Mouse (Mus musculus): Measurements from ENCODE around the gene Poc5. TPM values are rescaled to one million over a fixed set of nuclear protein-coding genes. Genes with fewer than 3 reads are reported as not detected.

Poc5 gene
- polyA plus RNA-seq, 1 experiment from 2014 or later = 14.9 TPM

DNA sequence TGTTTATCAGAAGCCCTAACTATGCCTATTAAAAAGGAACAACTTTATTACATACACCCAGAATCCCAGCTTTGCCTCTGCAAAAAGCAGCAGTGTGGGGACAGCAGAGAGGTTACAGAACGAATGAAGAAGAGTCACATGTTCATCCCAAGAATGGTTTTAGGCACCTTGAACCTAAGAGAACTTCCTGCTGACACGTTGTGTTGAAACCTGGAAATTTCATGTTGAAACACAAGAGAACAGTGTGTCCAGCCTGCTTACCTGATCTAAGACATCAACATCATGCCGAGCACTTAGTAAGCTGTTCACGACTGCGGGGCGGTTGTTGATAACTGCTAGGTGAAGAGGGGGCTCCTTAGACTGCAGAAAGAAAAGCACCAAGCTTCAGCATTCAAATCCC is 44.9 kb downstream of the Poc5 start:
- Histone ChIP-seq H3K4me1 (peaks cover 23% of the 10 kb centered on the region), H3K36me3 (no peaks in the 10 kb centered on the region), H3K9ac (no peak overlapping the region), H3K27me3 (no peaks in the 10 kb centered on the region), H3K4me2 (no peak overlapping the region), H3K9me3 (no peaks in the 10 kb centered on the region), H3K4me3 (no peak overlapping the region), H3K27ac (no peak overlapping the region)
- 88% methylated on average over 6 of the region's 6 CpGs for WGBS
- ATAC-seq (ENCODE audit: insufficient number of reproducible peaks, insufficient read depth, low FRiP score, low TSS enrichment, low read depth) = no peak

- H3K4me3 ChIP-seq = no peak overlapping the region
- no peak overlapping the region for H3K27ac ChIP-seq
- H3K9me3 ChIP-seq = no peaks in the 10 kb centered on the region
- H3K4me2 ChIP-seq = no peak overlapping the region
- no peak for ATAC-seq (ENCODE audit: insufficient number of reproducible peaks, insufficient read depth, low FRiP score, low TSS enrichment, low read depth)
- no peaks in the 10 kb centered on the region for H3K36me3 ChIP-seq
- peaks cover 23% of the 10 kb centered on the region for H3K4me1 ChIP-seq
- 67% methylated on average over 11 of the region's 11 CpGs for WGBS
- H3K9ac ChIP-seq = no peak overlapping the region
- H3K27me3 ChIP-seq = no peaks in the 10 kb centered on the region
Measured at GRCm38 (mm10) chr13:96433648-96434190, 45.6 kb downstream of the Poc5 start.

GRCm38 (mm10) chr13:96434899-96435331 is 46.8 kb downstream of the Poc5 start:
- H3K9ac ChIP-seq = no peak overlapping the region
- no peaks in the 10 kb centered on the region for H3K27me3 ChIP-seq
- peaks cover 23% of the 10 kb centered on the region for H3K4me1 ChIP-seq
- H3K4me2 ChIP-seq = no peak overlapping the region; the same call in 1 of the 2 replicates
- 40% methylated on average over 5 of the region's 5 CpGs for WGBS
- no peak overlapping the region for H3K4me3 ChIP-seq
- H3K27ac ChIP-seq = peak overlapping the region; percentile 62
- ATAC-seq (ENCODE audit: insufficient number of reproducible peaks, insufficient read depth, low FRiP score, low TSS enrichment, low read depth) = peak; percentile 48
- no peaks in the 10 kb centered on the region for H3K36me3 ChIP-seq
- H3K9me3 ChIP-seq = no peaks in the 10 kb centered on the region

GRCm38 (mm10) chr13:96435793-96436192 is 47.7 kb downstream of the Poc5 start:
- Histone ChIP-seq H3K9ac (no peak overlapping the region), H3K4me1 (peaks cover 23% of the 10 kb centered on the region), H3K4me3 (no peak overlapping the region), H3K9me3 (no peaks in the 10 kb centered on the region), H3K27me3 (no peaks in the 10 kb centered on the region), H3K4me2 (peak overlapping the region; percentile 29), H3K36me3 (no peaks in the 10 kb centered on the region), H3K27ac (no peak overlapping the region)
- WGBS = 21% methylated on average over 12 of the region's 13 CpGs
- ATAC-seq (ENCODE audit: insufficient number of reproducible peaks, insufficient read depth, low FRiP score, low TSS enrichment, low read depth) = no peak

DNA sequence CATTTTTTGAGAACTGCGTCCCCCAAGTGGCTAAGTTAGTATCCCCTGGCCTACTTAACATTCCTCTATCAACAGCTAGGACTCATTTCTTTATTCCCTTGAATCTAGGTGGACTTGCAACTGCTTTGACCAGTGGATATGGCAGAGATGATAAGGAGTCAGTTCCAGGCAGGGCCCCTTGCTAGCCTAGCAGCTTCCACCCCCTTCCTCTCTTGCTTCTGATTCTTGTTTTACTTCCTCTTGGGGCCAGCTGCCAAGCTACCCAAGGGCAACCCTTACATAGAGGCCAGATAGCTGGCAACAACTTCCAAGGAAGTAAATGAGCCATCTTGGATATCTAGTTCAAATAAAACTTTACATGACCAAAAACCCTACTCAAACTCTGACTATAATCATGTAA is 48.8 kb downstream of the Poc5 start:
- no peak overlapping the region for H3K9ac ChIP-seq
- no peaks in the 10 kb centered on the region for H3K9me3 ChIP-seq
- H3K27ac ChIP-seq = no peak overlapping the region
- 86% methylated on average over 1 of the region's 1 CpGs for WGBS
- H3K27me3 ChIP-seq = no peaks in the 10 kb centered on the region
- H3K36me3 ChIP-seq = no peaks in the 10 kb centered on the region
- no peak for ATAC-seq (ENCODE audit: insufficient number of reproducible peaks, insufficient read depth, low FRiP score, low TSS enrichment, low read depth)
- H3K4me2 ChIP-seq = no peak overlapping the region
- H3K4me1 ChIP-seq = peaks cover 23% of the 10 kb centered on the region
- H3K4me3 ChIP-seq = no peak overlapping the region

GRCm38 (mm10) chr13:96440436-96440835 is 52.3 kb downstream of the Poc5 start:
- no peak for ATAC-seq (ENCODE audit: insufficient number of reproducible peaks, insufficient read depth, low FRiP score, low TSS enrichment, low read depth)
- Histone ChIP-seq H3K27me3 (no peaks in the 10 kb centered on the region), H3K4me1 (peaks cover 7% of the 10 kb centered on the region; the same call in 1 of the 2 replicates), H3K4me3 (no peak overlapping the region), H3K27ac (no peak overlapping the region), H3K4me2 (no peak overlapping the region), H3K9me3 (no peaks in the 10 kb centered on the region), H3K9ac (no peak overlapping the region), H3K36me3 (no peaks in the 10 kb centered on the region)
- 90% methylated on average over 4 of the region's 4 CpGs for WGBS

- Histone ChIP-seq H3K9me3 (no peaks in the 10 kb centered on the region), H3K27ac (no peak overlapping the region), H3K4me2 (no peak overlapping the region), H3K36me3 (no peaks in the 10 kb centered on the region), H3K4me3 (no peak overlapping the region), H3K9ac (no peak overlapping the region), H3K4me1 (no peaks in the 10 kb centered on the region), H3K27me3 (no peaks in the 10 kb centered on the region)
- WGBS = 85% methylated on average over 11 of the region's 11 CpGs
- no peak for ATAC-seq (ENCODE audit: insufficient number of reproducible peaks, insufficient read depth, low FRiP score, low TSS enrichment, low read depth)
Measured at GRCm38 (mm10) chr13:96450205-96450856, 62.2 kb downstream of the Poc5 start.

GRCm38 (mm10) chr13:96450869-96451268 is 62.8 kb downstream of the Poc5 start:
- no peaks in the 10 kb centered on the region for H3K4me1 ChIP-seq
- no peaks in the 10 kb centered on the region for H3K27me3 ChIP-seq
- H3K4me2 ChIP-seq = no peak overlapping the region
- WGBS = 84% methylated on average over 7 of the region's 7 CpGs
- no peaks in the 10 kb centered on the region for H3K9me3 ChIP-seq
- H3K9ac ChIP-seq = no peak overlapping the region
- H3K27ac ChIP-seq = no peak overlapping the region
- no peaks in the 10 kb centered on the region for H3K36me3 ChIP-seq
- H3K4me3 ChIP-seq = no peak overlapping the region
- ATAC-seq (ENCODE audit: insufficient number of reproducible peaks, insufficient read depth, low FRiP score, low TSS enrichment, low read depth) = no peak

GRCm38 (mm10) chr13:96451386-96452140 is 63.5 kb downstream of the Poc5 start:
- Histone ChIP-seq H3K36me3 (no peaks in the 10 kb centered on the region), H3K9me3 (no peaks in the 10 kb centered on the region), H3K9ac (no peak overlapping the region), H3K27ac (no peak overlapping the region), H3K4me3 (no peak overlapping the region), H3K4me1 (no peaks in the 10 kb centered on the region), H3K4me2 (no peak overlapping the region), H3K27me3 (no peaks in the 10 kb centered on the region)
- ATAC-seq (ENCODE audit: insufficient number of reproducible peaks, insufficient read depth, low FRiP score, low TSS enrichment, low read depth) = no peak
- WGBS = 84% methylated on average over 11 of the region's 11 CpGs

- ATAC-seq (ENCODE audit: insufficient number of reproducible peaks, insufficient read depth, low FRiP score, low TSS enrichment, low read depth) = no peak
- no peaks in the 10 kb centered on the region for H3K36me3 ChIP-seq
- H3K4me1 ChIP-seq = peaks cover 4% of the 10 kb centered on the region
- H3K9me3 ChIP-seq = no peaks in the 10 kb centered on the region
- H3K4me2 ChIP-seq = no peak overlapping the region
- no peaks in the 10 kb centered on the region for H3K27me3 ChIP-seq
- H3K27ac ChIP-seq = no peak overlapping the region
- 92% methylated on average over 3 of the region's 3 CpGs for WGBS
- H3K4me3 ChIP-seq = no peak overlapping the region
- H3K9ac ChIP-seq = no peak overlapping the region
Measured at GRCm38 (mm10) chr13:96452621-96453020, 64.5 kb downstream of the Poc5 start.

GRCm38 (mm10) chr13:96454288-96454687 is 66.2 kb downstream of the Poc5 start:
- 84% methylated on average over 3 of the region's 3 CpGs for WGBS
- Histone ChIP-seq H3K4me1 (peaks cover 13% of the 10 kb centered on the region), H3K27me3 (no peaks in the 10 kb centered on the region), H3K4me2 (no peak overlapping the region), H3K36me3 (no peaks in the 10 kb centered on the region), H3K9ac (no peak overlapping the region), H3K27ac (no peak overlapping the region), H3K9me3 (no peaks in the 10 kb centered on the region), H3K4me3 (no peak overlapping the region)
- ATAC-seq (ENCODE audit: insufficient number of reproducible peaks, insufficient read depth, low FRiP score, low TSS enrichment, low read depth) = no peak

DNA sequence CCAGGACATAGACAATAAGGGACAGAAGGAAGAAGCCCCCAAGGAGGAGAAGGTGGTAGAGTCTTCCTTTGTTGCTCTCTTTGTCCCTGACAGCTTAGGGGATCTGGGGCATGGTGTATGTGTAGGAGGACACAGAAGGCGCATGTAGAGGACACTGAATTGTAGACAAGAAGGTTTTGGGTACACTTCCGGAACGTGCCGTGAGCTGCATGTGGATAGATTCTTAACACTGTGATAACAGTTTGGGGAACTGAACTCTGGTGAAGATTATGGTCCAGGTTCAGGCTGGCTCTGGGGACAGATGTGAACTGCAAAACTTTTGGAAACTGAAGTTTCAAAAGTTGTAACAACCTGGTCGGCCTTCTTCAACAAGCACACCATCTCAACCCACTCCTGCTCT is 69.5 kb downstream of the Poc5 start:
- Histone ChIP-seq H3K9ac (no peak overlapping the region), H3K9me3 (no peaks in the 10 kb centered on the region), H3K4me2 (no peak overlapping the region), H3K4me1 (peaks cover 16% of the 10 kb centered on the region), H3K27me3 (no peaks in the 10 kb centered on the region), H3K4me3 (no peak overlapping the region), H3K27ac (0 out of 2 replicates have a peak overlapping the region, but pooled peaks have one; percentile 68), H3K36me3 (no peaks in the 10 kb centered on the region)
- WGBS = 91% methylated on average over 5 of the region's 5 CpGs
- ATAC-seq (ENCODE audit: insufficient number of reproducible peaks, insufficient read depth, low FRiP score, low TSS enrichment, low read depth) = no peak
